Mouse (Mus musculus) midbrain, postnatal 0 days (tissue): ENCODE measurements at regions not wholly inside any gene's neighbourhood (a gene's known extent, or its start where the extent isn't known, plus 50 kb on each side); places are given as distances from the start of the nearest gene placed in this dataset.

Experiments used
- ATAC-seq: fragments of 200-750 bp; cut with Nextera tagmentation; 2 replicates; pipeline ENCODE4 v1.8.0; 2017; ENCODE audit warnings: moderate number of reproducible peaks, mild to moderate bottlenecking, moderate TSS enrichment, moderate library complexity; ENCODE audit not compliant: low FRiP score
- DNase-seq: peaks from one replicate; pipeline ENCODE4 v3.0.0-alpha.2; 2015; ENCODE audit warnings: low spot score
- H3K27ac ChIP-seq: fragments of 300-500 bp; sonication (generic); 2 replicates; pipeline ENCODE4 v1.5.1; 2014; ENCODE audit warnings: low read depth, mild to moderate bottlenecking, low read length, mixed read lengths
- H3K27me3 ChIP-seq: fragments of 300-500 bp; sonication (generic); 2 replicates; pipeline ENCODE4 v1.6.1; 2014; ENCODE audit warnings: low read length, control low read depth, mixed read lengths; ENCODE audit not compliant: insufficient read depth
- H3K36me3 ChIP-seq: fragments of 300-500 bp; sonication (generic); 2 replicates; pipeline ENCODE4 v1.6.1; 2014; ENCODE audit warnings: low read length, control low read depth, mixed read lengths; ENCODE audit not compliant: insufficient read depth
- H3K4me1 ChIP-seq: fragments of 300-500 bp; sonication (generic); 2 replicates; pipeline ENCODE4 v1.6.1; 2014; ENCODE audit warnings: mild to moderate bottlenecking, control low read depth, antibody characterized with exemption, low read length, mixed read lengths; ENCODE audit not compliant: insufficient read depth
- H3K4me2 ChIP-seq: fragments of 300-500 bp; sonication (generic); 2 replicates; pipeline ENCODE4 v1.6.1; 2014; ENCODE audit warnings: low read depth, mild to moderate bottlenecking, low read length, mixed read lengths; ENCODE audit not compliant: poor library complexity, severe bottlenecking
- H3K4me3 ChIP-seq: fragments of 300-500 bp; sonication (generic); 2 replicates; pipeline ENCODE4 v1.5.1; 2014; ENCODE audit warnings: low read depth, mild to moderate bottlenecking, low read length, moderate library complexity
- H3K9ac ChIP-seq: fragments of 300-500 bp; sonication (generic); replicated peaks from 2 replicates; pipeline ENCODE4 v1.6.1; 2014; ENCODE audit warnings: mild to moderate bottlenecking, low read length, moderate library complexity, mixed read lengths; ENCODE audit not compliant: poor library complexity, severe bottlenecking
- H3K9me3 ChIP-seq: fragments of 300-500 bp; sonication (generic); 2 replicates; pipeline ENCODE4 v1.6.1; 2016; ENCODE audit warnings: low read length, control low read depth
- CTCF ChIP-seq: IDR thresholded peaks from 2 replicates; pipeline ENCODE4 v1.5.1; 2016; ENCODE audit warnings: antibody characterized with exemption, mild to moderate bottlenecking
- WGBS: fragments of 180-500 bp; shearing (Covaris S2); extraction: QIAGEN DNeasy Blood & Tissue Kit; methylation state at CpG from one replicate; pipeline ENCODE4 v1.1.7; 2014; 5-methylcytosine and 5-hydroxymethylcytosine counted together

- Histone ChIP-seq H3K4me2 (no peak overlapping the region), H3K9me3 (no peaks in the 10 kb centered on the region), H3K4me3 (no peak overlapping the region), H3K27me3 (no peaks in the 10 kb centered on the region), H3K4me1 (no peaks in the 10 kb centered on the region), H3K27ac (no peak overlapping the region), H3K36me3 (no peaks in the 10 kb centered on the region), H3K9ac (no peak overlapping the region)
- WGBS = 42% methylated on average over 10 of the region's 10 CpGs
- DNase-seq = peak; percentile 56
- TF ChIP-seq CTCF = no peak
- ATAC-seq = no peak
These were observed 169.4 kb downstream of the Gsdmc2 start for GRCm38 (mm10) chr15:63675491-63676036.

- peak; percentile 16 for TF ChIP-seq CTCF
- 96% methylated on average over 5 of the region's 5 CpGs for WGBS
These were observed 170.6 kb downstream of the Gsdmc2 start for GRCm38 (mm10) chr15:63674404-63674803.

GRCm38 (mm10) chr15:63671081-63671480 lies 173.9 kb downstream of the Gsdmc2 start:
- H3K9me3 ChIP-seq = no peaks in the 10 kb centered on the region
- no peak for TF ChIP-seq CTCF
- peak; percentile 63 for ATAC-seq
- 60% methylated on average over 11 of the region's 11 CpGs for WGBS
- 0 out of 2 replicates have a peak, but pooled peaks cover 2% of the 10 kb centered on the region for H3K27me3 ChIP-seq
- H3K27ac ChIP-seq = no peak overlapping the region
- H3K9ac ChIP-seq = no peak overlapping the region
- no peak overlapping the region for H3K4me3 ChIP-seq
- no peaks in the 10 kb centered on the region for H3K4me1 ChIP-seq
- DNase-seq = peak; percentile 75
- no peaks in the 10 kb centered on the region for H3K36me3 ChIP-seq
- no peak overlapping the region for H3K4me2 ChIP-seq

More at GRCm38 (mm10) chr15:63674404-63674803, 170.6 kb downstream of the Gsdmc2 start:
- H3K4me1 ChIP-seq = no peaks in the 10 kb centered on the region
- no peak overlapping the region for H3K4me3 ChIP-seq
- H3K27ac ChIP-seq = no peak overlapping the region
- no peak overlapping the region for H3K9ac ChIP-seq
- no peaks in the 10 kb centered on the region for H3K36me3 ChIP-seq
- ATAC-seq (no peak), DNase-seq (no peak)
- no peaks in the 10 kb centered on the region for H3K9me3 ChIP-seq
- no peak overlapping the region for H3K4me2 ChIP-seq
- H3K27me3 ChIP-seq = no peaks in the 10 kb centered on the region

- H3K4me2 ChIP-seq = no peak overlapping the region
These were observed 174.4 kb downstream of the Gsdmc2 start for GRCm38 (mm10) chr15:63670561-63670960.

GRCm38 (mm10) chr15:63667536-63667935 lies 177.4 kb downstream of the Gsdmc2 start:
- Histone ChIP-seq H3K27ac (no peak overlapping the region), H3K36me3 (no peaks in the 10 kb centered on the region), H3K4me2 (no peak overlapping the region), H3K27me3 (0 out of 2 replicates have a peak, but pooled peaks cover 2% of the 10 kb centered on the region), H3K9ac (no peak overlapping the region), H3K9me3 (no peaks in the 10 kb centered on the region), H3K4me3 (no peak overlapping the region), H3K4me1 (no peaks in the 10 kb centered on the region)
- DNase-seq (no peak), ATAC-seq (no peak)
- TF ChIP-seq CTCF = no peak
- WGBS = 78% methylated on average over 5 of the region's 5 CpGs

More at GRCm38 (mm10) chr15:63670561-63670960, 174.4 kb downstream of the Gsdmc2 start:
- no peak for TF ChIP-seq CTCF
- no peak overlapping the region for H3K4me3 ChIP-seq
- no peaks in the 10 kb centered on the region for H3K9me3 ChIP-seq
- no peak for DNase-seq
- ATAC-seq = no peak
- H3K27me3 ChIP-seq = 0 out of 2 replicates have a peak, but pooled peaks cover 2% of the 10 kb centered on the region
- no peak overlapping the region for H3K9ac ChIP-seq
- no peaks in the 10 kb centered on the region for H3K4me1 ChIP-seq
- 79% methylated on average over 1 of the region's 1 CpGs for WGBS
- no peak overlapping the region for H3K27ac ChIP-seq
- no peaks in the 10 kb centered on the region for H3K36me3 ChIP-seq

- WGBS = 92% methylated on average over 4 of the region's 4 CpGs
- no peak overlapping the region for H3K4me2 ChIP-seq
- H3K36me3 ChIP-seq = no peaks in the 10 kb centered on the region
- H3K4me3 ChIP-seq = no peak overlapping the region
- H3K27ac ChIP-seq = no peak overlapping the region
- TF ChIP-seq CTCF = no peak
- no peaks in the 10 kb centered on the region for H3K9me3 ChIP-seq
- ATAC-seq (no peak), DNase-seq (no peak)
- 0 out of 2 replicates have a peak, but pooled peaks cover 2% of the 10 kb centered on the region for H3K27me3 ChIP-seq
- no peaks in the 10 kb centered on the region for H3K4me1 ChIP-seq
- no peak overlapping the region for H3K9ac ChIP-seq
These were observed 179.5 kb downstream of the Gsdmc2 start for GRCm38 (mm10) chr15:63665517-63665916.
